Mouse (Mus musculus) heart, adult 2 months (tissue): ENCODE measurements around the gene Bmper. TPM values are rescaled to one million over a fixed set of nuclear protein-coding genes. Genes with fewer than 3 reads are reported as not detected.

ENCODE experiments used
- DNase-seq, 2 experiments: peaks; one replicate each; pipeline ENCODE4 v3.0.0; 2021
- H3K27ac ChIP-seq: fragments of 200-600 bp; 2 replicates; pipeline ENCODE4 v1.8.1; 2022
- H3K27me3 ChIP-seq: fragments of 200-500 bp; 2 replicates; pipeline ENCODE4 v1.6.1; 2012; ENCODE audit warnings: mild to moderate bottlenecking, low read length, inconsistent platforms, mixed read lengths; ENCODE audit not compliant: control insufficient read depth, insufficient read depth
- H3K36me3 ChIP-seq: fragments of 200-500 bp; 2 replicates; pipeline ENCODE4 v1.6.1; 2012; ENCODE audit warnings: low read length, inconsistent platforms; ENCODE audit not compliant: control insufficient read depth, insufficient read depth
- H3K4me1 ChIP-seq: fragments of 200-500 bp; 2 replicates; pipeline ENCODE4 v1.6.1; 2011; ENCODE audit warnings: low read length; ENCODE audit not compliant: control insufficient read depth, insufficient read depth
- H3K4me3 ChIP-seq: fragments of 200-600 bp; 2 replicates; pipeline ENCODE4 v1.8.1; 2022
- H3K79me2 ChIP-seq: fragments of 200-500 bp; replicated peaks from 2 replicates; pipeline ENCODE4 v1.6.1; 2012; ENCODE audit warnings: mild to moderate bottlenecking, inconsistent platforms, low read length, moderate library complexity, mixed read lengths; ENCODE audit not compliant: control insufficient read depth, insufficient read depth
- H3K9ac ChIP-seq: fragments of 200-500 bp; 2 replicates; pipeline ENCODE4 v1.6.1; 2012; ENCODE audit warnings: low read depth, mild to moderate bottlenecking, control low read depth, inconsistent platforms, low read length, mixed read lengths
- CTCF ChIP-seq: fragments of 200-600 bp; IDR thresholded peaks from 2 replicates; pipeline ENCODE4 v1.8.1; 2022; ENCODE audit warnings: antibody characterized with exemption, mild to moderate bottlenecking, moderate library complexity
- EP300 ChIP-seq: fragments of 200-500 bp; IDR thresholded peaks from 2 replicates; pipeline ENCODE4 v1.6.1; 2011; ENCODE audit warnings: low read depth, low read length, control low read depth; ENCODE audit not compliant: insufficient read depth
- POLR2A ChIP-seq: fragments of 200-500 bp; IDR thresholded peaks from 2 replicates; pipeline ENCODE4 v1.6.1; 2011; ENCODE audit warnings: mild to moderate bottlenecking, low read depth, low read length, control low read depth; ENCODE audit not compliant: insufficient read depth
- WGBS: fragments of 180-500 bp; shearing (Covaris S2); methylation state at CpG from one replicate; pipeline ENCODE4 v1.1.7; 2018; 5-methylcytosine and 5-hydroxymethylcytosine counted together
- intact Hi-C: fragments of 180-260 bp; cut with DNase I; formaldehyde crosslinking; loops from one replicate; pipeline ENCODE4 v1.15.1; 2025
- polyA plus RNA-seq: library from polyadenylated mRNA; depleted of rRNA; stranded (reverse); fragments of >200 nt; gene quantifications from 2 replicates; pipeline ENCODE4 v1.2.3, GENCODE M21; 2012
- total RNA-seq, 2 experiments: library from RNA; stranded (reverse); gene quantifications; 2 replicates each; pipeline ENCODE4 v1.2.3; 2021

The Bmper gene
- total and polyA plus RNA-seq, 3 experiments, result 1.9 to 4.3 (median 2.6) TPM

GRCm38 (mm10) chr9:23383291-23383690 is 160.4 kb downstream of the Bmper start:
- TF ChIP-seq POLR2A (no peak), EP300 (no peak), CTCF (no peak)
- intact Hi-C loops, result no loop called here
- Histone ChIP-seq H3K27ac (no peak overlapping the region), H3K4me1 (no peaks in the 10 kb centered on the region; the same call in 1 of the 2 replicates), H3K9ac (no peak overlapping the region), H3K79me2 (no peaks in the 10 kb centered on the region), H3K4me3 (no peak overlapping the region), H3K27me3 (no peaks in the 10 kb centered on the region), H3K36me3 (no peaks in the 10 kb centered on the region)
- 71% methylated on average over 8 of the region's 8 CpGs for WGBS
- no peak for DNase-seq

- 89% methylated on average over 1 of the region's 1 CpGs for WGBS
- Histone ChIP-seq H3K27me3 (no peaks in the 10 kb centered on the region), H3K4me3 (no peak overlapping the region), H3K4me1 (no peaks in the 10 kb centered on the region; the same call in 1 of the 2 replicates), H3K79me2 (no peaks in the 10 kb centered on the region), H3K27ac (no peak overlapping the region), H3K9ac (no peak overlapping the region), H3K36me3 (no peaks in the 10 kb centered on the region)
- intact Hi-C loops, result no loop called here
- TF ChIP-seq CTCF (no peak), EP300 (no peak), POLR2A (no peak)
- DNase-seq, result no peak
Measured at GRCm38 (mm10) chr9:23383837-23384236, 161.0 kb downstream of the Bmper start.

GRCm38 (mm10) chr9:23384880-23385279 is 162.0 kb downstream of the Bmper start:
- no peak for DNase-seq
- H3K4me3 ChIP-seq, result no peak overlapping the region
- no peak for TF ChIP-seq POLR2A
- no peak for TF ChIP-seq CTCF
- TF ChIP-seq EP300, result no peak
- WGBS, result 71% methylated on average over 3 of the region's 3 CpGs
- no peaks in the 10 kb centered on the region for H3K27me3 ChIP-seq
- H3K4me1 ChIP-seq, result no peaks in the 10 kb centered on the region; the same call in 1 of the 2 replicates
- intact Hi-C loops, result no loop called here
- no peak overlapping the region for H3K27ac ChIP-seq
- no peak overlapping the region for H3K9ac ChIP-seq
- H3K36me3 ChIP-seq, result no peaks in the 10 kb centered on the region
- H3K79me2 ChIP-seq, result no peaks in the 10 kb centered on the region

GRCm38 (mm10) chr9:23386201-23386600 is 163.3 kb downstream of the Bmper start:
- no peak for DNase-seq
- intact Hi-C loops, result no loop called here
- H3K9ac ChIP-seq, result no peak overlapping the region
- H3K4me1 ChIP-seq, result peaks cover 1% of the 10 kb centered on the region; the same call in 1 of the 2 replicates
- no peaks in the 10 kb centered on the region for H3K79me2 ChIP-seq
- no peaks in the 10 kb centered on the region for H3K36me3 ChIP-seq
- WGBS, result 59% methylated on average over 3 of the region's 3 CpGs
- TF ChIP-seq EP300 (no peak), POLR2A (no peak), CTCF (no peak)
- no peak overlapping the region for H3K4me3 ChIP-seq
- H3K27ac ChIP-seq, result no peak overlapping the region
- no peaks in the 10 kb centered on the region for H3K27me3 ChIP-seq

- TF ChIP-seq CTCF, result no peak
- TF ChIP-seq EP300, result no peak
- no peak for TF ChIP-seq POLR2A
- H3K4me1 ChIP-seq, result peaks cover 5% of the 10 kb centered on the region; the same call in 1 of the 2 replicates
- no peaks in the 10 kb centered on the region for H3K27me3 ChIP-seq
- DNase-seq, result no peak
- no peak overlapping the region for H3K4me3 ChIP-seq
- no peak overlapping the region for H3K9ac ChIP-seq
- intact Hi-C loops, result no loop called here
- H3K36me3 ChIP-seq, result no peaks in the 10 kb centered on the region
- no peak overlapping the region for H3K27ac ChIP-seq
- no peaks in the 10 kb centered on the region for H3K79me2 ChIP-seq
- WGBS, result 57% methylated on average over 3 of the region's 3 CpGs
Measured at GRCm38 (mm10) chr9:23390118-23390517, 167.2 kb downstream of the Bmper start.

- Histone ChIP-seq H3K36me3 (no peaks in the 10 kb centered on the region), H3K27ac (no peak overlapping the region), H3K4me1 (peaks cover 8% of the 10 kb centered on the region), H3K4me3 (no peak overlapping the region), H3K27me3 (no peaks in the 10 kb centered on the region), H3K79me2 (no peaks in the 10 kb centered on the region), H3K9ac (no peak overlapping the region)
- intact Hi-C loops, result no loop called here
- TF ChIP-seq EP300 (no peak), POLR2A (no peak), CTCF (peak; percentile 50)
- WGBS, result 63% methylated on average over 6 of the region's 6 CpGs
- no peak for DNase-seq
Measured at GRCm38 (mm10) chr9:23394652-23395317, 171.9 kb downstream of the Bmper start.
